Mouse (Mus musculus) hindbrain, embryonic 10.5 days (tissue): ENCODE data around the gene Alg13. TPM values are rescaled to one million over a fixed set of nuclear protein-coding genes. Genes with fewer than 3 reads are reported as not detected.

Experiments
- DNase-seq: peaks from one replicate; pipeline ENCODE4 v3.0.0-alpha.2; 2017; ENCODE audit warnings: low spot score
- H3K27ac ChIP-seq: fragments of 300-500 bp; sonication (generic); 2 replicates; pipeline ENCODE4 v1.5.1; 2016; ENCODE audit warnings: mild to moderate bottlenecking, moderate library complexity
- H3K27me3 ChIP-seq: fragments of 300-500 bp; sonication (generic); 2 replicates; pipeline ENCODE4 v1.6.1; 2016; ENCODE audit warnings: mild to moderate bottlenecking; ENCODE audit not compliant: poor library complexity, insufficient read depth, severe bottlenecking
- H3K36me3 ChIP-seq: fragments of 300-500 bp; sonication (generic); 2 replicates; pipeline ENCODE4 v1.6.1; 2016; ENCODE audit warnings: mild to moderate bottlenecking, moderate library complexity
- H3K4me1 ChIP-seq: fragments of 300-500 bp; sonication (generic); replicated peaks from 2 replicates; pipeline ENCODE4 v1.6.1; 2016; ENCODE audit warnings: mild to moderate bottlenecking
- H3K4me3 ChIP-seq: fragments of 300-500 bp; sonication (generic); 2 replicates; pipeline ENCODE4 v1.5.1; 2016; ENCODE audit warnings: mild to moderate bottlenecking, moderate library complexity
- H3K9me3 ChIP-seq: fragments of 300-500 bp; sonication (generic); 2 replicates; pipeline ENCODE4 v1.6.1; 2016; ENCODE audit warnings: mild to moderate bottlenecking, moderate library complexity
- WGBS: fragments of 180-500 bp; shearing (Covaris S2); methylation state at CpG from one replicate; pipeline ENCODE4 v1.1.7; 2016; 5-methylcytosine and 5-hydroxymethylcytosine counted together
- polyA plus RNA-seq: library from polyadenylated mRNA; unstranded; fragments of >200 nt; fragmentation: Nextera tagmentation; extraction: Ambion mirVana; gene quantifications from 2 replicates; pipeline ENCODE4 v1.2.1, GENCODE M21; 2016

Gene Alg13
- polyA plus RNA-seq, 1 experiment from 2014 or later = 23.4 TPM

DNA sequence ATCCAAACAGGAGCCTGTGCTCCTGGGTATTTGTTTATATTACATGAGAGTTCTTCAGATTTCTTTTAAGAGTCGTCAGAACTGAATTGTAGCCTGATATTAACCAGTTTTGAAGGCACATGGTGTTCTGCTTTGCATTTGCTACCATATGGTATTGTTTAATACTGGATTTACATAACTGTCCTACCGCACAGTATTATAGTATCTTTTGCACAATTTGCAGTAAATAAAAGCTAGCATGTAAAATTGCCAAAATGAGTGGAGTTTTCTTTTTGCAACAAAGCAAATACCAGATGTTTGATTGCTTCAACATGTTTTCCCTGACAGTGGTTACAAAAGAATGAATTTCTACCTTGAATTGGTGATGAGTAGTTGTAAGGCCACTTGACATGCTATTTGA, 56.6 kb downstream of the Alg13 start:
- H3K36me3 ChIP-seq = peaks cover 15% of the 10 kb centered on the region
- no peaks in the 10 kb centered on the region for H3K27me3 ChIP-seq
- no peak overlapping the region for H3K27ac ChIP-seq
- DNase-seq = no peak
- H3K4me1 ChIP-seq = no peaks in the 10 kb centered on the region
- no peak overlapping the region for H3K4me3 ChIP-seq
- WGBS = 85% methylated on average over 2 of the region's 2 CpGs
- no peaks in the 10 kb centered on the region for H3K9me3 ChIP-seq

DNA sequence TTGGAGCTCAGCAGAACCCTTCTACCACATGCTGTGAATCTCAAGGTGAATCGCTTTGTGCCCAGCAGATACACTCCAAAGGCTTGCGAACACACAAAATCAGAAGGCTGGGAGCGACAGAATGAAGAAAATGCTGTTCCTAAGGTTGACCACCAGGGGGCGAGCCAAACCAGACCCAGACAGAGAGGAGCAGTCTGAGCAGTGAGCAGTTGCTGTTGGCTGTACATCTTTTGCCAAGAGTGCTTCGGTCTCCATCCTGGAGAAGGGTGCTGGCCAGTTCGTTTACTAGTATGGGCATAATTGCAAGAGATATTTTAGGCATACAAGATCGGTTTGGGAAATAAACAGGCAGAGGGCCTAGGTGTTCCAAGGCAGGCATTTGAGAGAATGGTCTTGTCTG, 85.9 kb downstream of the Alg13 start:
- Histone ChIP-seq H3K4me3 (no peak overlapping the region), H3K36me3 (no peaks in the 10 kb centered on the region), H3K27ac (no peak overlapping the region), H3K4me1 (no peaks in the 10 kb centered on the region), H3K27me3 (no peaks in the 10 kb centered on the region), H3K9me3 (no peaks in the 10 kb centered on the region)
- 37% methylated on average over 7 of the region's 7 CpGs for WGBS
- peak; percentile 44 for DNase-seq

DNA sequence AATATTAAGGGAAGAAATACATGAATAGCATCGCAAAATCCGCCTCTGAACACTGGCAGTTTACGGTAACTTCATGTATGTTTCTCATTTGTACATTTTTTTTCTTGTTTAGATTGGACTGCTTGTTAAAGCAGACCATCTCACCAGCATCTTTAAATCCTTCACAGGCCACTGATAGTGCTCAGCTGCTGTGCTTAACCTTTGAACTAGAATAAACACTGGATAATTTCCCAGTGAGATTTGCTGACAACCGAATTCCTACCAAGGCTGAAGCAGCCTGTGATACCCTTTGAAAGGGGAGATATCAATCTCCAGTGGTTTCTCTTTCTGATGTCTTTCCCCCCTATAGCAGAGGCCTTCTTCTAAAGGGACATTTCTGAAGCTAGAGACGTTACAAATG, 90.4 kb downstream of the Alg13 start:
- WGBS = 73% methylated on average over 5 of the region's 5 CpGs
- no peaks in the 10 kb centered on the region for H3K36me3 ChIP-seq
- no peaks in the 10 kb centered on the region for H3K4me1 ChIP-seq
- DNase-seq = no peak
- no peaks in the 10 kb centered on the region for H3K27me3 ChIP-seq
- no peaks in the 10 kb centered on the region for H3K9me3 ChIP-seq
- no peak overlapping the region for H3K27ac ChIP-seq
- no peak overlapping the region for H3K4me3 ChIP-seq

DNA sequence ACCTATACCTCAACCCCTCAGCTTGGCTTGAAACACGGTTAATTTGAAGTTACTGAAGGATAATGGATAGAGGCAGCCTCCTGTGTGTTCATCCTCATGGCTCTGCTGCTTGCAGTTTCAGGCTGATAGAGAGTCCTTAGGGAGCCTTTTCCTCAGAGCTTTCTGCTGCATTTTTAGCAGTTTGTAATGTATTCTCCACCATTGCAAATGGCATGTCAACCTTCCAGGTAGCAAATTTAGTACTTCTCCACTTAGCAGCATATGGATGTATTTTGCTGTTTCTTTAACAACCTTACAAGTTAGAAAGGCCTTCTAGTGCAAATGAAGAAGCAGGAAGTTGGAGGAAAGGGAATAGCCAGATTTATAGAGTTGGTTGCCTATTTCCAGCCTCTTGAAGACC, 102.7 kb downstream of the Alg13 start:
- Histone ChIP-seq H3K4me3 (no peak overlapping the region), H3K9me3 (no peaks in the 10 kb centered on the region), H3K27me3 (peaks cover 5% of the 10 kb centered on the region; the same call in 1 of the 2 replicates), H3K27ac (no peak overlapping the region), H3K4me1 (no peaks in the 10 kb centered on the region), H3K36me3 (no peaks in the 10 kb centered on the region)
- DNase-seq = no peak
- 65% methylated on average over 1 of the region's 1 CpGs for WGBS

GRCm38 (mm10) chrX:144421091-144421490, 103.5 kb downstream of the Alg13 start:
- Histone ChIP-seq H3K4me3 (no peak overlapping the region), H3K36me3 (no peaks in the 10 kb centered on the region), H3K27ac (no peak overlapping the region), H3K4me1 (no peaks in the 10 kb centered on the region), H3K27me3 (peaks cover 5% of the 10 kb centered on the region; the same call in 1 of the 2 replicates), H3K9me3 (no peaks in the 10 kb centered on the region)
- WGBS = 90% methylated on average over 1 of the region's 1 CpGs
- no peak for DNase-seq

DNA sequence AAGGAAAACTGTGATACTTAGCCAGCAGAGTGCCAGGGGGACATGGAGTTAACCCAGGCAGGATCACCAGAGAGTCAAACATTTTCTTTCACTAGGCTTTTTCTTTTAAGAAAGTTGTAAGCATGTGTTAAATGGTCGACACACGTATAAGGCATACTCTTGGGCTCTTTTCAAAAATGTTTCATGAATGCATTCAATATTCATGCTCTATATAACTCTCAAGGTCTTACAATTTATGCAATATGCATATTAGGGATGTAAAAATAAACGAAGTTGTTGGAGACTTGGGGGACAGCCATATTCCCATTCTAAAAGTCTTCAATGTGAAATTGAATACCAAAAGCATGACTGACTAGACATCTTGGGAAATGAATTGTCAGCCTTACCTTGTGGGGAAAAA, 106.2 kb downstream of the Alg13 start:
- 89% methylated on average over 3 of the region's 3 CpGs for WGBS
- no peak for DNase-seq
- Histone ChIP-seq H3K9me3 (no peaks in the 10 kb centered on the region), H3K27me3 (peaks cover 5% of the 10 kb centered on the region; the same call in 1 of the 2 replicates), H3K27ac (no peak overlapping the region), H3K36me3 (no peaks in the 10 kb centered on the region), H3K4me3 (no peak overlapping the region), H3K4me1 (no peaks in the 10 kb centered on the region)

Other genes starting within 250 kb of the Alg13 start
- 0.04 and 0.29 TPM in 2 replicates for gene A730046J19Rik, start 164.1 kb upstream of the Alg13 start, polyA plus RNA-seq
- gene Trpc5os, start 138.8 kb downstream of the Alg13 start, polyA plus RNA-seq = 0.04 TPM in 1 of 2 replicates, not detected in the other